Mouse (Mus musculus): ENCODE measurements around the gene Plac8.

DNA sequence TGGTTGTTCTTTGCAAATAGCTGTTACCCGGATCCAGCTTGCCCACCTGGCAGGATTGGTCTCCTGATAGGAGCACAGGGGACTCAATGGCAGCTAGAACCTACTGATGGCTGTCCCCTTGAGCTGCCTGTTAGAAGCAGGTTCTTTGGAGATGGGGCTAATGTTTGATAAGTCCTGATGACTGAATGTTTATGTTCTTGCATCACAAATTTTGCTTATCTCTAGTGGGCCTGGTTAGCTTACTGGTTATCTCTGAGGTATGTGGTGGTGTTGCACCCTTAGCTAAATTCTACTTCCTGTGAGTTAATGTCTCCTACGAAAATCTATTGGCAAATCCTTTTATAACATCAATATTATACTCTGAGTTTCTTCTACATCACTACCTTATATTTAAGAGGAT lies 20.1 kb downstream of the Plac8 start:
- TF ChIP-seq POLR2A (IDR thresholded peaks at IDR 0.05; ENCODE audit: control insufficient read depth, low read depth, low read length) (no peak), CTCF (IDR thresholded peaks at IDR 0.05; ENCODE audit: control insufficient read depth, insufficient read depth, insufficient replicate concordance, low read depth, low read length) (no peak)
